Mouse (Mus musculus) kidney, postnatal 10 days (tissue): ENCODE data around the gene Pla2r1.

Experiments
- DNase-seq: peaks from one replicate; pipeline ENCODE4 v3.0.0; 2021; ENCODE audit warnings: mixed read lengths

Pla2r1 gene

DNA sequence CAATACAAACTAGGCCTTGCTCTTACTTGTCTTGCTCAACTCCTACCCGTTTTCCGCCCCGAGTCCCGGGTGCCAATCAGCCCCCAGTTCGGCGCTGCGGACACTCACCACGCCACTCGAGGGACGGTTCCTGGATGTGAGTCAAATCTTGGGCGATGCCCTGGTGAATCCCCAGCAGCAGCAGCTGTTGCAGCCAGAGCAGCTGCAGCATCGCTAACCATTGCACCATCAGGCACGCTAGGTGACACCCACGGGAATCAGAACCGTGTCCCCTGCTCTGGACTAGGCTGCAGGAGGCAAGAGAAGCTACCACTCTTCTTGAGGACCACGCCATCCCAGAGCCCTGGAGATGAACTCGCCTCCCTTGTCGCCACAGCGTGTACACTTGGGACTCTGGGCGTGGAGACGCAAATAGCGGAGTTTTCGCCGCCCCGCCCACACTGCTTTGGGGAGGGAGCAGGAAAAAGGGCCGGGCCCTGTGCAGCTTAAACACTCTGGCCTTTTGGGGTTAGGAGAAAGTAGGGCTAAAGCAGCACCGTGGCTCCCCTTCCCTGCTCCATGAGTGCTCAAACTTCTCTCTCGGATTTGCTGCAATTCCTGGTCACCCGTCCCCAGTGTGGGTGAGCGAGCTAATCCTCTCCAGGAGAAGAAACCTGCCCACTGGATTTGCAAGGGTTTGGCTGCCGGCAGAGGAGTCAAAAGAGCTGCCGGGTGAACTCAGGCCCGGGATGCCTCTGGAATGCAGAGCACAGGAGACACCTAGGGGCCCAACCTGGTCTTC is at the start of gene Pla2r1:
Gene Pla2r1, minus strand, starts transcription at position 407 of the 781 bp plus-strand sequence.
- DNase-seq = peak; percentile 80

DNA sequence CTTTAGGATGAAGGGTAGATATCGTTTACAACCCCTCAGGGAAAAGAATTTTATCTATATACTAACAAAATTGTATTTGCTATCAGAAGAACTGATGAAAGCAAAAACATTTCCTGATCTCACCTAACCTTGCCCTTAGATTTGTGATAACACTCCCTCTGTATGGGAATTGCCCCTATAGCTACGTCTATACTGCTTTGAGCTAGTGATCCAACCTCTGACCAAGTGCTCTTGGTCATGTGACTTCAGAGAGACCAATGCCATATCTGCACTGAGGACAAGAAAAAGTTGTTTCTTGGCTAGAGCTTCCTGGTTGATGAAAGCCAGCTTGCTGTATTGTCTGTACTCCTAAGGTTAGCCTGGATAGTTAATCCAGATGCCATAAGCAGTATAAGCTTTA is 48.2 kb upstream of the Pla2r1 start:
- DNase-seq = no peak

DNA sequence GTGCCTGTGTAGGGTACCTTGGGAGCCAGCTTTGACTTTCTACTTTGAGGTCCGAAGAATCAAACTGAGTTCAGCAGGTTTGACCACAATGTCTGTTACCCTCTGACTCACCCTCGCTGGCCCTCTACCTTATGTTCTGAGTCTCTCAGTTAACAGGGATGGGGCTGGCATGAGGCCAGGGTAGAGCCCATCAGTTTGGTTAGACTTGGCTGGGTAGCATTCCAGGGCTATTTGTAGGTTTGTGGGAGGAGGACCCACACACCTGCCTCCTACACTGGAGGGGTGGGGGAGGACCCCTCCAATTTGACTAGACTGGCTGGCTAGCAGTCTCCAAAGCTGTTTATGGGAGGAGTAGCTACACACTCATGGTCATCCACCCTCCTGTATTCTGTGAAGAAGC is 47.8 kb upstream of the Pla2r1 start:
- DNase-seq = peak; percentile 28

DNA sequence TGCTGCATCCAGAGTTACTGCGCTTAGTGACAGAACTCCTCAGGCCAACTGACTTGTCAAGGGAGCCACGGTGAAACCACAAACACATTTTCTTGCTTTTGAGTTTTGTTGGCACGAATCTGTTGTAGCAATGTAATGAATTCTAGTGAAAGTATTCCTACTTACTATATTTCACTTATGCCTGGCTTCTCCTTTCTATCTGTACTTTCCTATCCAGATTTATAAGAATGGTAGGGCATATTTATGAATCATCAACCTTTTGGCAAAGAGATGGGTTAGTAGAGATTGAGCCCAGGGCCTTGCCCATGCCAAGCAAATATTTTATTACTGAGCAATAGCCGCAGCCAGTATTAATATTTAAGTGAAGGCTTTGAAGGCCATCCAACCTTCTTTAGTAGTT is 30.3 kb upstream of the Pla2r1 start:
- no peak for DNase-seq

DNA sequence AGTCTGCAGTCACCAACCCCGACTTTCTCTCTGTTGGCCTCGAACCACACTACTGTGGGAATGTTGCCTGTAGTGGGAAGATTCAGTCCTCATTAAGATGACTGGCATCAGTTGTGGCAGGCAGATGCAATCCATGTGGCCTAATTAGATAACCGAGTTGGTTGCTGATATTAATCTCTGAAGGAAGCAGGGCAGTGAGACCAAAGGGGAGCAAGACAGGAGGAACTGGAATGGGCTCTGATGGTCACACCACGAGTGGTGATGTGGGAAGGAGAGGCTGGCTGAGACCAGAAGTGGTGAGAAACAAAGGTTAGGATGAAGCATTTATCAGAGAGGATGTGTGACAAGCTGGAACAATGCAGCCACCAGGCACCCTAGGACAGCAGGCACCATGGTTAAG is 1.5 kb upstream of the Pla2r1 start:
- DNase-seq = no peak

DNA sequence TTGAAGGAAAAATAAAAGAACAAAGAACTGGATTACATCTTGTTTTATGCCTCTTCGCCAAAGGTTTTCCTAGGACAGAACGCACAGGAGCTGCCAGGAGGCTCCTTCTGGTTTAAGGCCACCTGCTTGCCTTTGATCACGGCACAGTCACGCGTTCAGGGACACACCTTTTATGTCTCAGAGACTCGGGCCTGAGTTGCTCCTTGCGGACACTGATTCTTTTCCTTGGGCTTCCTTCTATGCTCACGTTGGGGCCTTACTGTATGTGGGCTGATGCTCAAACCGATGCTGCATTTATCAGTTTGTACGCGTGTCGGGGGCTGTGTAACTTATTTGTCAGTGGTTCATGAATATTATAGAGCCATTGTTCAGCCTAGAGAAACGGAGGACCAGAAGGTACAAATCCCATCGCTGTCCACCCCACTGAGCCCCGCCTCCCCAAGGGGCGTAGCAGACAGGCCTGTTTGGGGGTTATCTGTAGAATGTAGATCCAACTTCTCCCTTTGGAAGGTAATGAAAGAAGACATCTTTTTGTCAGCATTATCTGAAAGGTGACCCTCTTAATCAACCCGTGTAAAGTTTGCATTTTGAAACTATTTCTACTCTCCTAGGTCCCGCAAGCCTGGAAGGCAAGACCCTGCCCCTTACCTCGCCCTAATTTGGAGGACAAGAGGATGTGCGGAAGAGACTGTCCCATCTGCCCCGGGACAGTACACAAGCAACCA is 769 bp downstream of the Pla2r1 start:
- no peak for DNase-seq

DNA sequence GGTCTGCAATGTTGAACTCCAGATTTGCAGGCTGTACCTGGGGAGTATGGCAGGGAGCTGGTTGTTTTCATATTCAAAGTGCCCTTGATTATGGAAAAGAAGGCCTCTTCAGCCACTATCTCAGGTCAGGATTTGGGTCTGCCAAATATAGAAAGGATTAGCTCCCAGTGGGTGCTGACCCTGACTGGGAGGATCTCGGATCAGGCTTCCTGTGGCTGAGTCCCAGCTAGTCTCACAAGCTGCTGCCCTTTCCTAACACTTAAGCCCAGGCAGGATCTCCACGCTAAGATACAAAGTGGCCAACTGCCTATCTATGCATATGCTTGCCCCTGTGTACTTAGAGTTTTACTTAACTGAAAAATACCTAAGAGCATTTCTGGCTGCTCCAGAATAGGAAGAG is 1.4 kb downstream of the Pla2r1 start:
- no peak for DNase-seq

DNA sequence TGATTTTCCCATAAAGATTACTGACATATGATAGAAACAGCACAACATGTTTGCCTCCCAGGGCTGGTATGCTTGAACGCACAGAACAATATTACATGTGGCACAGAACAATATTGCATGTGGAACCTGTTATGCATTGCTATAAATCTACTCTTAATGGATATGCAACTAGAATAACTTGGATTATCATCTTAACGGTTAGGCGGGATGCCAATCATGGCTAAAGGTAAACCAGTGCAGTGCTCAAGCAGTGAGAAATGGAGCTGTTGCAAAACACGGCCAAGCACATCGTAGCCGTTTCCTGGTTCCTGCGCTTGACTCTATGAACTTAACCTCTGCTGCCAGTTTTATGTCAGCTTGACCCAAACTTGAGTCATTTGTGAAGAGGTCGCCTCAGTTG is 2.6 kb downstream of the Pla2r1 start:
- DNase-seq = no peak

DNA sequence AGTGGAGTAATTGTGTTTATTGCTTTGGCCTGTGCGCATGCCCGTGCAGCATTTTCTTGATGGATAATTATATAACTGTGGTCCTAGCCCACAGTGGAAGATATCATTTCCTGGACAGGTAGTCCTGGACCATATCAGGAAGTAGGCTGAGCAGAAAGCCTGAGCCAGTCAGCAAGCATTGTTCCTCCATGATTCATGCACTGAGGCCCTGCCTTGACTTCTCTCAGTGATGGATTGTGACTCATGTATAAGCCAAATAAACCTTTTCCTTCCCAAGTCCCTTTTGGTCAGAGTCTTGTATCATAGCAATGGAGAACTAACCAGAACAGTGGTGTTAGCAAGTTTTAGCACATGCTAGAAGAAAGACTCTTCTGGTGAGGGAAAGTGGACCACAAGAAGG is 3.3 kb downstream of the Pla2r1 start:
- DNase-seq = no peak

DNA sequence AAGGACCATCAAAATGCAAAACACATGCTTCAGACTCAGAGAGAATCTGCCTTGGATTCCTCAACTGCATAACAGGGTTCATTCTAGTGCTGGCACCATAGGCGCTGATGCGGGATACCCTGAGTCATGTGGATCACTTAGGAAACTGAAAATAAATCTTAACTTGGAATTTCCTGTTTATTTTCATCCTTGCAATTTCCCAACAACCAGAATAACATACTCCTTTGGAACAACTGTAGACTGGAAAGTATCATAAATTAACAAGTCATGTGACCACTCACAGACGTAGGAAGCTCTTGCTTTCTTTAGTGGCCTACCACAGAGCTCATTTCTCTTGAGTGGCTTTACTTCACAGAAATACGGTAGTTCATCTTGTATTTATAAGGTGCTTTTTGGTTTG is 7.0 kb downstream of the Pla2r1 start:
- peak; percentile 29 for DNase-seq

DNA sequence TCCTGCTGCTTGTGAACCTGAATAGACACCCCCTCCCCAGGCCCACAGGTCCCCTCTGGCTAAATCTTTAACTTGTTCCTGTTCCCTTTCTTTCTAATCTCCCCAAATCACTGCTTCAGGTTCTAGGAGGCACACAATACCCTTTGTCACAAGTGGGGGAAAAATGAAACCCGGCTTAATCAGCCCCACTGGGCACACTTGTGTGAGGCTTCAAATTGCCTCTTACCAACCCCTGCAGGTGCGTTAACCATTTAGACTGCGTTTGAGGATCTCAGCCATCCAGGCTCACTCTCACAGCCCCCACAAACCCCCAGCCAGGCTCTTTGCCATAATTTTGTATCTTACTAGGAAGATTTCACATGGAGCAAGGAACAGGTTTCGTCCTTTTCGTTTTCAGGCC is 9.1 kb downstream of the Pla2r1 start:
- no peak for DNase-seq

DNA sequence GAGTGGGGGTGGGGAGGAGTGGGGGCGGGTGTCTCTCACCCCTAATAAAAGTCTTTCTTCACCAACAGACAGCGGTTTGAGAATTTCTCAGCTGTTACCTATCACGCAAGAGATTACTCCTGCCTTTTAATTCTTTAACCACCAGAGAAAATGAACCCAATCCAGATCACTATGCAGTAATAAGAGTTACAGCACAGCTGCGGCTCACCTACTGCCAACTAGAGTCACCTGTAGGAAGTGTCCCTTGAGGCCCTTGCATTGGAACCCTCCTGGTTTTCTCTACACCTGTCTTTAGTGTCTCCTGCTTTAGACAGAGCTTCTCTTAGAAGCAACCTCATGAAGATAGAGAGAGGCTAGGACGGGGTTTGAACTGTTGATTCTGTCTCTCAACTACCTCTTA is 11.4 kb downstream of the Pla2r1 start:
- no peak for DNase-seq

DNA sequence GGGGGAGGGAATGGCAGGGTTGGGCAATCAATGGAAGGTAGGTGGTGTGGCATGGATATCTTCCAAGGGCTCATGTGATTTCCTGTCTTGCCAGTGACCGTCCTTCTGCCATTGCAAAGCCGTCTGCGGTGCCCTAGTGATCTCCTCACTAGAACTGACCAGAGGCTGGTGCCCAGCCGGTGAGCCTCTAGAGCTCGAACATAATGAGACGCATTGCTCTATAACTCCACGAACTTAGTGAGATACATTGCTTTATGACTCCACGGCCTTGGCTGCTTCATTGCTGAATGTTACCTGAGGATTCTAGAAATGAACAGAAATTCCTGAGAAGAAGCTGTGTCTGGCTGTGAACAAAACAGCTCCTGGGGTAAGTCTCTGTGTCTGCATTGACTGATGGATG is 12.8 kb downstream of the Pla2r1 start:
- DNase-seq = no peak

DNA sequence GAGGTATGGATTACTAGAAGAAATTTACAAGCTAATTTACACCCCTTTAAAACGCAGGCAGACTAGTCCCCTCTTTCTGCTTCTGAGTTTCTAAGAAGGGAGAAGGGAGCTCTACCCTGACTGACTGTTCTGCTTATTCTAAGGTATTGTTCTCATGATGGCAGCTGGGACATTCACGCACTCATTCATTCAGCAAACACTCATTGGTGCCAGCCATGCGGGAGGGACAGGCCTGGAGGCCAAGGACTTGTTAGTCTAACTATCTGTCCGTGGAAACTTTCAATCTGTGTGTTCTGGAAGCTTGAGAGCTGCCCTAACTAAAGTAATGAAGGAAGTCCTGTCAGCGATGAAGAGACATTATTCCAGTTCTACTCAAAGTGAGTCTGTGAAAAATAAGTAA is 14.4 kb downstream of the Pla2r1 start:
- DNase-seq = no peak

DNA sequence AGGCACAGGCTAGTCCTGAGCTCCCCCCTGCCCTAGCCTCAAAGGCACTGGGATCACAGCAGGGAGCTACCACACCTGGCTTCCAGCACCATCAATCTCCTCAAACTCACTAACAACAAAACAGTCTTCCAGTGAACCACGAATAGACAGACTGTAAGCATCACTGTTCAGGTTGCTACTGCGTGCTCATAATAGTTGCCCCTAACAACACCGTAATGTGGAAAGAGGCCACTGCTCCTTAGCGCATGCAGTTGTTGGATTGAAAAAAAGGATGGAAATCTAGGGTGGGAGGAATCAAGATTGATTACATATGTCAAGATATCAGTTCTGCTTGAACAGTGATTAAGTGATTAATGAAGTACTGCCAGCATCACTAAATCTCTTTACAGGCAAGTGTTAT is 14.8 kb downstream of the Pla2r1 start:
- DNase-seq = no peak

DNA sequence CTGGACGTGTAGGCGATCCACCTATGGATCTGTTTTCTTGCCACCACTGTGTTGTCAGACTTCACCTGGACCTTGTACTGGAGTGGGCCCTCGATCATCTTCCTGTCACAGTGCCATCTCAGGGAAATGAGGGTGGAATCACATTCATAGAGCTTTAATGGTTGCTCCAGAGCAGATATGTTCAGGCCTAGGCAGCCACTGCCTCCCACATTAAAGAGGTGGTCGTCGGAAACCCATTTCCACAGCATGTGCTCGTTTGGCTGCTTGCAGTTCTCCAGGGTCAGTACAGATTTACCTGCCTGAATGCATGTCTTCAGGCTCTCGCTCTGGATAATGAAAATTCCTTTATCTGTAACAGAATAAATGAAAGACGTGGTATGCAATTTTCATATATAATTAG is 18.4 kb downstream of the Pla2r1 start:
- DNase-seq = no peak

DNA sequence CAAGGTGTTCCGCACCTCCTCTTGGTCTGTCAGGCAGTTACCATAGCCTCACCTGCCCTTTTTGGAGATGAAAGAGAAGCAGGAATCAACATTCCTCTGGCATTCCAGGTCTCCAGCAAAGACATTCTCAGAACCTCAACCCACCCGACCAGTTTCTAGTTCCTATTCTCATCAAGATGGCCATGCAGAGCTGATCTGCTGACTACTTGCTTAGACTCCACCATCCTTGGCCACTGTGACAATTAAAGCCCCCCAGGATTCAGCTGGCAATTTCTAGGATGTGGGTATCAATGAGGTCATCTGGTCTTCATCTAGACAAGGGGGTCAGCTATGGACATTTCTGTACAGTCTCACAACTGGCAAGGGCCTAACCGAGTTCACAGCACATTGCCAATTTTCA is 20.1 kb downstream of the Pla2r1 start:
- DNase-seq = no peak

DNA sequence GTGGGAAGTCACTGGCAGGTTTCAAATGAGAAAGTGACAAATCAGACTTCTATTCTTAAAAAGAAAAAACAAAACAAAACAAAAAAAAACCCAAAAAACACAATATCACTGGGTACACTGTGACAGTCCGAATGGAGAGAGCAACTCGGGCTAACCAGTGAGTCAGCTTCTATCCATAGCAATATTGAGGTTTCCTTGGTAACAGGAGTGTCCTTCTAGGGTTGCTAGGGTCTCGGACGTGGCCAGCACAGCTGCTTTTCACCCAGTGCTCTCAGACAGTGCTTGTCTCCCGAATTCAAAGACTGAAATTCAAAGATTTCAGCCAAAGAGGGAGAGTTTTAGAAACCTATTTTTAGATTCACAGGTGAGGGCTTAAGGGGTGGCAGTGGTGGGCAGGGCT is 20.6 kb downstream of the Pla2r1 start:
- DNase-seq = no peak

DNA sequence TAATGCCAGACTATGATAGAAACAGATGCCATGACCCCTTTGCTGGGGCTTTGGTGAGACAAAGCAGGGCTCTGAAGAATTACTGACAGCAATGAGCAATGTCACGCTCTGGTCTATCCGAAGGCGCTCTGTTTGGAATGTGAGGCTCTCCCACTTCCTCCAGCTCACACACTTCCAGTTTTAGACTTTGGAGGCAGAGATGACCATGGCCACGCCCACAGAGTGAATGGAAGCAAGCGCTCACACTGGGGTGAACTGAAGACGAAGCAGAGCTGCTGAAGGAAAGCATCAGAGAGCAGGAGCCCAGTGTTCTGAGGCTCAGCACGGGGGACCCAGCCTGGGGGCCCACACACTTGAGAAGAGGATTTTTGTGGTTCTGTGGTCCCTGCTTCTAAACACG is 37.3 kb downstream of the Pla2r1 start:
- DNase-seq = peak; percentile 26

DNA sequence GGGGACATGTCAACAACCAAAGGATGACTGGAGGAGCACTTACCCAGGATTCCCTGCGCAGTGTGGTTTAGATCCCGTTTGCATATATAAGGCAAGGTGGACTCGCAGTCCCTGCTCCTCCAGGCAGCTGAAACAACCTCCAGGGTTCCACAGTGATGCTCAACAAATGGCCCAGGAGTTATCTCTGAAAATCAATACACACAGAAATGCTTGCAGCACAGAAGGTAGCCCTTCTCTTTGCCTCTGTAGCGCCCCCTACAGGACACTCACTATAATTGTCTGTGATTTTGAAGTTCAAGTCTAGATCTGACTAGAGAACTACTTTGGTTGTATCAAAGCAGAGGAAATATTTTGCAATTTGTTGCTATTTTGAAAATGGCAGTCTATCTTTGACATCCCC is 38.2 kb downstream of the Pla2r1 start:
- DNase-seq = no peak

DNA sequence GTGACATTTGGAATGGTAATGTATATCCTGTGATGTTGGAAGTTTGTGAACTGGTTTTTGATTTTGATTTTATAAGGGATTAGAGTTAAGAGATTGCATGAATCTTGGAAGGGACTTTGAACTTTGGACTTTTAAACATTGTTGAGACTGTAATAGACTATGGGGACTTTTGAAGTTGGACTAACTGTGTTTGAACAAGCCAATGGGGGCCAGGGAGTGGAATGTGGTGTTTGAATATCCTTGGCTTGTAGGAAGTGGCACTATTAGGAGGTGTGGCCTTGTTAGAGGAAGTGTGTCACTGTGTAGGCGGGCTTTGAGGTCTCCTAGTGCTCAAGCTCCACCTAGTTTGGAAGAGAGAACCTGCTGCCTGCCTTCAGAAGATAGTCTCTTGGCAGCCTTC is 42.4 kb downstream of the Pla2r1 start:
- DNase-seq = no peak

DNA sequence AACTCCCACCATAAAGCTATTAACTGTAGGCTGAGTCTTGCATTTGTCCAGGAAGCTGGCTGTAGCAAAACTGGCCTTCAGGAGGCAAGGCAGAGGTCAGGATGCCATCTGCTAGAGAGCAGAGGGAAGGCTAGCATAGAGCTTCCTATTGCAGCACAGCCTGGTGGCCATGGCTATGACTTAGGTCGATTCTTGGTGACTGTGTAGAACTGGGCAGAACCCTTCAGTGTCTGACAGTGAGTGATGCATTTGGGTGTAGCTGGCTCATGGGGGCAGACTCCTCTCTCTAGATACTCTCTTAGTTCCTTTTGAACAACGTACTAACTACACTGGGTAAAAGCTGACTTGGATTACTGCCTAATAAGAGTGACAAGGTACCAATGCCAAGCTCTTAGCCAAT is 48.0 kb downstream of the Pla2r1 start:
- no peak for DNase-seq

DNA sequence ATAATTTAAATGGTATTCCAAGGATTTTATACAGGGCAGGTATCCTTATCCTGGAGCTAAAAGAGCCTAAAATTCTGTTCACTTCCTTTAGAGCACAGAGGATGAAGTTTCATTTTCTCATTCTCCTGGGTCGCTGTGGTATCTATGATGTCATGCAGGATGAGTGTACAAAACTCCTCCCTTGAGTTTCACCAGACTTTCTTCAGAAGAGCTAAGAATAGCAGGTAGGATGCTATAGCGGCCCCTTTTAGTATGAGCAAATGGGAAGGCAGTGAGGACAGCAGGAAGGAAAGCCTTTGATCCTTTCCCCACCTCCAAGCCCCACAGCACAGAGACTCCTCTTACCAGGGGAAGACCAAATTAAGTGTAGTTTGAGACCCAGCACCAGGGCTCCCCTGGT is 48.4 kb downstream of the Pla2r1 start:
- no peak for DNase-seq

DNA sequence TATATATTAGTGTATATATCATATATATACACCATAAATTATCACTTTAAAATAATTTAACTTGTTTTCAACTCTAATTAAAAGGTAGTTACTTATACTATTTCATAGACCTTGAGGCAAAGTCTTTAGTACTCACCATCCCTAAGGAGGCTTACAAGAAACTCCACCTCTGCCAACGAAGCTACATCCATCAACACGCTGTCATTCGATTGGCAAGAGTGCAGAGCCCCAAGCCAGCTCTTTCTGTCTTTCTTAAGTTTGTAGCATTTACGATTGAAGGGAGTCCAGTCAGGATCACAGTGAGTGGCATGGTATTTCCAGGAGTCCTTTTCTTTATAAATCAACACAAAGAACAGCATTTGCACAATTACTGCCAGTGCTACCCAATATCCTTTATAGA is 49.1 kb downstream of the Pla2r1 start:
- DNase-seq = no peak
